Mouse (Mus musculus) liver, postnatal 0 days (tissue): ENCODE measurements around the gene Klk12.

Source experiments
- CTCF ChIP-seq: sonication (generic); IDR thresholded peaks from 2 replicates; pipeline ENCODE4 v1.5.1; 2016; ENCODE audit warnings: antibody characterized with exemption, low read depth
- EP300 ChIP-seq: IDR thresholded peaks from 2 replicates; pipeline ENCODE4 v1.6.1; 2016; ENCODE audit warnings: antibody characterized with exemption, low read depth, mild to moderate bottlenecking

DNA sequence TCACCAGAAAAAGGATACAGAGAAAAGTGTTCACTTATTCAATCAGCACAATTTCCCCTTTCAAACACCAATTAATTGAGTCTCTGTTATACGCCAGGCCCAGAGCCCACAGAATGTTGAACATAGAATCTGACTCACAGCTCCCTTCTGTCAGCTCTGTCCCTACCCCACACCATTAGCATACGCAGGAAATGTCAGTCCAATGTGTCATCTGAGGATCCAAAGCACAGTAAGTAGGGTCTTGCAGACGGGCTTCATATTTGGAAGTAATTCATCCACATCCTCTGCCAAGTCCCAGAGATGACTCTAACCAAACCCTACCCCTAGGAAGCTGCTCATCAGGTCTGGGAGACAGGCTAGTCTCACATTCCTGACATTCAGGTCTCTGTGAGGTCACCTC lies 19.4 kb downstream of the Klk12 start:
- TF ChIP-seq CTCF = no peak
- TF ChIP-seq EP300 = no peak
